Mouse (Mus musculus): ENCODE results near the gene Vmn2r93.

DNA sequence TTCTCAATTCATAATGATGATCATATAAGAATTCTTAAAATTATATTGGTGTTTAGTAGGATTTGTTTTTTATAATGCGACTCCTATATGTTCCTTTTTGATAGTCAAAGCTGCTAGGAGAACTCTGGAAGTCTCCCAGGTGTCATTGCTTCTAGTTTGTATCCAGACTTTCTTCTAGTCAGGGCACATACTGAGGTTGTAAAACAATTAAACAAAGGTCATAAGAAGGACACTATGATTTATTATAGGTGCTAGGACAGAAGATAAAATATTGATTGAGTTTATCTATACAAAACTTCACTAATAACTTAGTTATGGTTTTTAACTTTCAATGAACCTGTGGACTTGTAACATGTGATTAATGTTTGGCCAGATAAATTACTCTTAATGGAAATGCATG is 62.1 kb downstream of the Vmn2r93 start:
- TF ChIP-seq GATA1 (IDR thresholded peaks at IDR 0.05; ENCODE audit: low read length), result no peak
- no peak for TF ChIP-seq TAL1 (IDR thresholded peaks at IDR 0.05; ENCODE audit: low read length)

Measured in erythroblast, embryonic 14.5 days (primary cell).